Mouse (Mus musculus): ENCODE measurements around the gene Dok3. TPM values are rescaled to one million over a fixed set of nuclear protein-coding genes. Genes with fewer than 3 reads are reported as not detected.
"Not testable (repeated sequence)": the region's sequence is repeated elsewhere in the genome, so short reads cannot be mapped to it uniquely, and the experiment has no call there.

Dok3 gene
- total RNA-seq (2017) = 86.5 to 105 TPM (median 104 TPM) in 3 replicates

- ATAC-seq (replicated peaks; ENCODE audit: insufficient number of reproducible peaks, low FRiP score, low TSS enrichment, poor library complexity, severe bottlenecking) = no peak
Measured at GRCm38 (mm10) chr13:55529198-55529915, at the start of gene Dok3. TSS of gene Dok3 (minus strand) at chr13:55529296.

DNA sequence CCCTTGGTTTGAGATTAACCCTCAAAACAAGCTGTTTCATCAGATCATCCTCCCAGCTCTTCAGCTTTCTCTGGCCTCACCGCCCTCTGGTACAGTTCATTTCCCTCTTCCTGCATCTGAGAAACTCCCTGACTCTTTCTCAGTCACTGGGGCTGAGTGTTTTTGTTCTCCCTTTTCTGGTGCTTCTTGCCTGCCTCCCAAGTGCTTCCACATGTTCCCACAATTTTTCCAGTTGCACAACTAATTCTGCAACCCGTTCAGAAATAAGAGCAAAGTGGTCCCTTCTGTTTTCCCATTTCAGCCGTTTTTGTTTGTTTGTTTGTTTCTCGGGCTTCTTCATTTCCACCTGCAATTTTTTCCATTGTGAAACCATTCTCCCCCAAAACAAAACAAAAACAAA lies 49.0 kb upstream of the Dok3 start:
- ATAC-seq (replicated peaks; ENCODE audit: insufficient number of reproducible peaks, low FRiP score, low TSS enrichment, poor library complexity, severe bottlenecking) = no peak

- ATAC-seq (replicated peaks; ENCODE audit: insufficient number of reproducible peaks, low FRiP score, low TSS enrichment, poor library complexity, severe bottlenecking) = not testable (repeated sequence)
Measured at GRCm38 (mm10) chr13:55576872-55577271, 47.8 kb upstream of the Dok3 start.

DNA sequence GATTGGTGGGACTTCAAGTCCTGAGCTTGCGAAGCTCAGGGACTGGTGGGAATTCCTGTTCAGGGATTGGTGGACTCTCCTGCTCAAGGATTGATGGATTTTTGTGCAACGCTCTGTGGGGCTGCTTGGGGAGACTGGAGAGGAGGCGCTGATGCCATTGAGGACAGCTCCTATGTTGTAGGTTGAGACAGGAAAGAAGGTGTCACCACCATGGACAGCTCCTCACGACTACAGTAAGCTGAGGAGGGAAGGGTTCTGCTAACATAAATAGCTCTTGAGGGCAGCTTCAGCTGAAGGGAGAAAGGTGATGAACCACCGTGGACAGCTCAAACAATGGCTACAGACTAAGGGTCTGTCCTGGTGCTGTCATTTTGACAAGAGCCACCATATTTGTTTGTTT lies 46.8 kb upstream of the Dok3 start:
- ATAC-seq (replicated peaks; ENCODE audit: insufficient number of reproducible peaks, low FRiP score, low TSS enrichment, poor library complexity, severe bottlenecking) = no peak

GRCm38 (mm10) chr13:55574321-55574720 lies 45.2 kb upstream of the Dok3 start:
- ATAC-seq (replicated peaks; ENCODE audit: insufficient number of reproducible peaks, low FRiP score, low TSS enrichment, poor library complexity, severe bottlenecking) = no peak

DNA sequence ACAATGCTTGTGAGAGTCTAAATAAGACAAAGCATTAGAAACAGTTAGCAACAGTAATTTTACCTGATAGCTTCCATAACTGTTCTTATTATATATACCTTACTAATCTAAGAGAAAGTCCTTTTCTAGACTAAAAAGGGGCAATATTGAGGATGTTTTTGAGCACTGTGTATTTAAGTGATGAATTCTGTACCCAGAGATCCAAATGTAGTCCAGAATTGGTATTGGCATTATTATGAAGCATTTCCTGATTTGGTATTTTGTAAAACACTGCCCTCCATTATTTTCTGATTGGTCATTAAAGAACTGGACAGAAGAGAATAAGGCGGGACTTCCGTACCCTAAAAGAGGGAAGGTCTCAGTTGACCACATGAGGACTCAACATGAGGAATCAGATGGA lies 44.3 kb upstream of the Dok3 start, which contains the start of gene Tmed9:
TSS of gene Tmed9 (plus strand) at position 301 of the 400 bp plus-strand sequence.
- ATAC-seq (replicated peaks; ENCODE audit: insufficient number of reproducible peaks, low FRiP score, low TSS enrichment, poor library complexity, severe bottlenecking) = no peak

GRCm38 (mm10) chr13:55571977-55572376 lies 42.9 kb upstream of the Dok3 start:
- no peak for ATAC-seq (replicated peaks; ENCODE audit: insufficient number of reproducible peaks, low FRiP score, low TSS enrichment, poor library complexity, severe bottlenecking)

- ATAC-seq (replicated peaks; ENCODE audit: insufficient number of reproducible peaks, low FRiP score, low TSS enrichment, poor library complexity, severe bottlenecking) = peak; percentile 95
Measured at GRCm38 (mm10) chr13:55571027-55571751, 42.1 kb upstream of the Dok3 start, which contains the start of gene Fam193b. TSS of gene Fam193b (minus strand) at chr13:55571120.

GRCm38 (mm10) chr13:55570286-55570973 lies 41.3 kb upstream of the Dok3 start:
- ATAC-seq (replicated peaks; ENCODE audit: insufficient number of reproducible peaks, low FRiP score, low TSS enrichment, poor library complexity, severe bottlenecking) = 0 out of 2 replicates have a peak, but pooled peaks have one; percentile 20

GRCm38 (mm10) chr13:55569726-55570285 lies 40.7 kb upstream of the Dok3 start:
- ATAC-seq (replicated peaks; ENCODE audit: insufficient number of reproducible peaks, low FRiP score, low TSS enrichment, poor library complexity, severe bottlenecking) = no peak

DNA sequence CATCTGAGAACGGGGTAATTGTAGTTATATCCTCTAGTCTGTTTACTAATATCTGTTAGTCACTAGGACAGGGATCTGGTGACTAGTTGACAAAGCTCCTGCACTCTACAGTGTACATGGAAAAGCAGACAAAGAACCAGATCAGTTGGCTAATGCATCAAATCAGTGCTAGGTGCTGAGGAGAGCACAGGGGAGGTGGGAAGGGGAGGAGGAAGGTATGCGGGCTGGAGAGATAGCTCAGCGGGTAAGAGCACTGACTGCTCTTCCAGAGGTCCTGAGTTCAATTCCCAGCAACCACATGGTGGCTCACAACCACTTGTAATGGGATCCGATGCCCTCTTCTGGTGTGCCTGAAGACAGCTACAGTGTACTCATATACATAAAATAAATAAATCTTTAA lies 39.4 kb upstream of the Dok3 start:
- not testable (repeated sequence) for ATAC-seq (replicated peaks; ENCODE audit: insufficient number of reproducible peaks, low FRiP score, low TSS enrichment, poor library complexity, severe bottlenecking)

DNA sequence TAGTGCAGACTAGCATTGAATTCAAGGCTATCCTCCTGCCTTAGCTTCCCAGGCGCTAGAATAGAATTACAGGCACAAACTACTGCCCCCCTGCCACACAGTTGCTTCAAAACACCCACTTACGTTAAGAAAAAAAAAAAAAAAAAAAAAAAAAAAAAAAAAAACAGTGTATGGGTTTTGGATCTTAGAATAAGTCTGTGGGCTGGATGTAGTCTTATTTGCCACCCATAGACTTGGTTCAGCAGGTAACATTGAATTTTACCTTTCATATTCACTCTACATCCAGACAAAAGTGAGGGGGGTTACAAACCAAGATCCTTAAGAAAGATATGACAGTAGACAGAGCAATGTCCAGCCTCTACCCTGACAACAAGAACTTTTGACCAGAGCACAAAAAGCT lies 38.9 kb upstream of the Dok3 start:
- no peak for ATAC-seq (replicated peaks; ENCODE audit: insufficient number of reproducible peaks, low FRiP score, low TSS enrichment, poor library complexity, severe bottlenecking)

DNA sequence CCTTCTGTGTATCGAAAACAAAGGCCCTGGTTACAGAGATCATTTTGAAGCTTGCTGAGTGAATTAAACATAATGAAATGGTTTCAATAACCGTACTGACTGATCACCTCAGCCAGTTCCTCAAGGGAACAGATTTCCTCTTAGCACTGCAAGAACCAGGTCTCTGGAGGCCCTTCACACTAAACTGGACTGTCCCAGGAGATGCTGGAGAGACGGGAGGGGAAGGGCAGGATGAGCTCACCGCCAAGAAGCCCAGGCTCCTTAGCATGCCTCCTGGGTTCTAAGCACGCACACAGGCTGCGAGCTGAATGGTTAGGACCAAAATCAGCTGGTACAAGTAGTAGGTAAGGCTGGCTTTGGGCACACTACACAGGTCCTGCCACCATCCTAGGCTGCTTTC lies 37.9 kb upstream of the Dok3 start:
- ATAC-seq (replicated peaks; ENCODE audit: insufficient number of reproducible peaks, low FRiP score, low TSS enrichment, poor library complexity, severe bottlenecking) = no peak

- no peak for ATAC-seq (replicated peaks; ENCODE audit: insufficient number of reproducible peaks, low FRiP score, low TSS enrichment, poor library complexity, severe bottlenecking)
Measured at GRCm38 (mm10) chr13:55563266-55563879, 34.3 kb upstream of the Dok3 start.

- ATAC-seq (replicated peaks; ENCODE audit: insufficient number of reproducible peaks, low FRiP score, low TSS enrichment, poor library complexity, severe bottlenecking) = no peak
Measured at GRCm38 (mm10) chr13:55557499-55557898, 28.4 kb upstream of the Dok3 start.

GRCm38 (mm10) chr13:55555921-55556320 lies 26.8 kb upstream of the Dok3 start:
- ATAC-seq (replicated peaks; ENCODE audit: insufficient number of reproducible peaks, low FRiP score, low TSS enrichment, poor library complexity, severe bottlenecking) = no peak

DNA sequence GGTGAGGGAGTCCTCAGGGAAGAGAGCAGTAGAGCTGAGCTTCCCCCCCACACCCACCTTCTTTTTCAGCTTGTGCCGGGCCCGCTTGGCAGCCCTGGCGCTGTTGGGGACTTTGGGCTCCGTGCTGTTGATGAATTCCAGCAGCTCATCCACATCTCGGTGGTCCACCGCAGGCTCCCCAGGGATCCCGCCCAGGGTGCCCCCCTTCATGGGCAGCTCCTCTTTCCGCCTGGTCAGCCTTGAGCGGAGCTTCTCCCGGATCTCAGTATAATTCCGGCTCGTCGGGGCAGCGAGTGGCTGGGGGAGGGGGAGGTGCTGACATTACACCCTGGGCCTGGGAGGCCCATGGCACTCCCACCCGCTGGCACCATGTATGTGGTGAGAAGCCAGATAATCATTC lies 20.0 kb upstream of the Dok3 start:
- ATAC-seq (replicated peaks; ENCODE audit: insufficient number of reproducible peaks, low FRiP score, low TSS enrichment, poor library complexity, severe bottlenecking) = no peak

DNA sequence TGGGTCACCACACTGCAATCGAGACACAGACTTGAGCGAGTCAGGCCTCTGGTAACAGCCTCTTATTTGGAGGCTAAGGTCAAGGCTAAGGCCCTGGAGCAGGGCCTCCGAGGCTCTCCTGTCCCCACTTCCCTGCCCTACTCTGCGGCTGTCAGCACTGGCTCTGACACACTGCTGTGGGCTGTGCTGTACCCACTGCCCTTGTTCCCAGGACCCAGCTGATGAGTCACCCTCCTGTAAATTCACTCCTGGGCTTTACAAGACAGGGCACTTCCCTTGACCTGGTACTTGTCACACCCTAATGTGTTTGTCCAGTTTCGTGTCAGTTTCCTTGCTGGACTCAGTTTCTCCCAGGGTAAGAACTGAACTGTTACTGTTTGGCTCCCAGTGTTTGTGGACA lies 19.3 kb upstream of the Dok3 start:
- no peak for ATAC-seq (replicated peaks; ENCODE audit: insufficient number of reproducible peaks, low FRiP score, low TSS enrichment, poor library complexity, severe bottlenecking)

- ATAC-seq (replicated peaks; ENCODE audit: insufficient number of reproducible peaks, low FRiP score, low TSS enrichment, poor library complexity, severe bottlenecking) = no peak
Measured at GRCm38 (mm10) chr13:55547916-55548315, 18.8 kb upstream of the Dok3 start.

Data from monocyte, adult 5-6 weeks (primary cell).